Mouse (Mus musculus) kidney, postnatal 0 days (tissue): ENCODE results near the gene Nol8. TPM values are rescaled to one million over a fixed set of nuclear protein-coding genes. Genes with fewer than 3 reads are reported as not detected.

Experiments
- ATAC-seq: fragments of 200-750 bp; cut with Nextera tagmentation; replicated peaks from 2 replicates; pipeline ENCODE4 v1.8.0; 2017; ENCODE audit warnings: low read depth, moderate number of reproducible peaks, moderate TSS enrichment, moderate library complexity; ENCODE audit not compliant: low FRiP score
- DNase-seq: peaks from one replicate; pipeline ENCODE4 v3.0.0-alpha.2; 2016; ENCODE audit warnings: low spot score
- H3K27ac ChIP-seq: fragments of 300-500 bp; sonication (generic); 2 replicates; pipeline ENCODE4 v1.5.1; 2014; ENCODE audit warnings: mild to moderate bottlenecking
- H3K27me3 ChIP-seq: fragments of 300-500 bp; sonication (generic); 2 replicates; pipeline ENCODE4 v1.6.1; 2014; ENCODE audit warnings: low read length, mixed read lengths; ENCODE audit not compliant: insufficient read depth
- H3K36me3 ChIP-seq: fragments of 300-500 bp; sonication (generic); 2 replicates; pipeline ENCODE4 v1.6.1; 2014; ENCODE audit warnings: low read length, mixed read lengths; ENCODE audit not compliant: insufficient read depth
- H3K4me1 ChIP-seq: fragments of 300-500 bp; sonication (generic); replicated peaks from 2 replicates; pipeline ENCODE4 v1.6.1; 2014; ENCODE audit warnings: antibody characterized with exemption, low read length, mixed read lengths; ENCODE audit not compliant: insufficient read depth
- H3K4me2 ChIP-seq: fragments of 300-500 bp; sonication (generic); 2 replicates; pipeline ENCODE4 v1.6.1; 2014; ENCODE audit warnings: mild to moderate bottlenecking, low read length, moderate library complexity, mixed read lengths
- H3K4me3 ChIP-seq: fragments of 300-500 bp; sonication (generic); replicated peaks from 2 replicates; pipeline ENCODE4 v1.5.1; 2014; ENCODE audit warnings: low read depth, low read length
- H3K9ac ChIP-seq: fragments of 300-500 bp; sonication (generic); 2 replicates; pipeline ENCODE4 v1.6.1; 2014; ENCODE audit warnings: low read depth, low read length
- H3K9me3 ChIP-seq: fragments of 300-500 bp; sonication (generic); replicated peaks from 2 replicates; pipeline ENCODE4 v1.6.1; 2016; ENCODE audit warnings: low read length, inconsistent platforms, mixed read lengths
- CTCF ChIP-seq: IDR thresholded peaks from 2 replicates; pipeline ENCODE4 v1.5.1; 2016; ENCODE audit warnings: antibody characterized with exemption, low read depth, mild to moderate bottlenecking, moderate library complexity
- WGBS: fragments of 180-500 bp; shearing (Covaris S2); extraction: QIAGEN DNeasy Blood & Tissue Kit; methylation state at CpG from one replicate; pipeline ENCODE4 v1.1.7; 2014; 5-methylcytosine and 5-hydroxymethylcytosine counted together
- polyA plus RNA-seq: library from polyadenylated mRNA; unstranded; fragments of >200 nt; fragmentation: Nextera tagmentation; extraction: Ambion mirVana; gene quantifications from 2 replicates; pipeline ENCODE4 v1.2.1, GENCODE M21; 2015

Nol8 gene
- polyA plus RNA-seq, 1 experiment from 2014 or later: 19.3 TPM

DNA sequence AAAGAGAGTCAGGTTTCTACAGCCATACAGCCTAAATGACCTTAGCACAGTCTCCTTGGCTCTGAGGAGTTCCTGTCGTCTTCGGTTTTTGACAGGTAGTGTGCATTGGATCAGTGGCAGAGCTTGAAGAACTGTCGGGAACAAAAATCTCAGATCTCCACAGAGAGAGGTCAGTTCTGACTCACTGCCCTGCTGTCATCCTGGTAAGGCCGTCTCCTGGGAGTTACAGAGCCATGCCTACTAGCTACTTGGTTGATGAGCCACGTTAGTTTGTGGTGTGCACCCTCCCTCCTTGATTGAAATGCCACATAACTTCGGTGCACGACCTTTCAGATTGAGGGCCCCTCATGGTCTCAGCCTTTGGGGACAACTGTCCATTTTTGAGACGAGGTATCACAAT, 55.4 kb downstream of the Nol8 start:
- H3K4me1 ChIP-seq: no peaks in the 10 kb centered on the region
- DNase-seq (no peak), ATAC-seq (no peak)
- H3K36me3 ChIP-seq: peaks cover 61% of the 10 kb centered on the region
- WGBS: 86% methylated on average over 8 of the region's 8 CpGs
- no peak overlapping the region for H3K27ac ChIP-seq
- H3K9me3 ChIP-seq: no peaks in the 10 kb centered on the region
- no peak overlapping the region for H3K4me3 ChIP-seq
- no peak overlapping the region for H3K4me2 ChIP-seq
- TF ChIP-seq CTCF: no peak
- no peaks in the 10 kb centered on the region for H3K27me3 ChIP-seq
- H3K9ac ChIP-seq: no peak overlapping the region

- H3K27ac ChIP-seq: no peak overlapping the region
- 87% methylated on average over 12 of the region's 12 CpGs for WGBS
- H3K36me3 ChIP-seq: peaks cover 62% of the 10 kb centered on the region
Observed at GRCm38 (mm10) chr13:49712047-49712721, 59.3 kb downstream of the Nol8 start.

GRCm38 (mm10) chr13:49719310-49719709, 66.4 kb downstream of the Nol8 start:
- ATAC-seq: no peak
- 90% methylated on average over 3 of the region's 3 CpGs for WGBS
- no peak for TF ChIP-seq CTCF
- no peaks in the 10 kb centered on the region for H3K4me1 ChIP-seq
- no peak overlapping the region for H3K27ac ChIP-seq
- H3K9ac ChIP-seq: no peak overlapping the region
- H3K27me3 ChIP-seq: no peaks in the 10 kb centered on the region
- no peak for DNase-seq
- H3K36me3 ChIP-seq: peaks cover 78% of the 10 kb centered on the region
- no peak overlapping the region for H3K4me2 ChIP-seq
- no peaks in the 10 kb centered on the region for H3K9me3 ChIP-seq
- no peak overlapping the region for H3K4me3 ChIP-seq

More at GRCm38 (mm10) chr13:49712047-49712721, 59.3 kb downstream of the Nol8 start:
- H3K9ac ChIP-seq: no peak overlapping the region
- no peaks in the 10 kb centered on the region for H3K4me1 ChIP-seq
- H3K4me3 ChIP-seq: no peak overlapping the region
- H3K9me3 ChIP-seq: no peaks in the 10 kb centered on the region
- no peak for TF ChIP-seq CTCF
- no peaks in the 10 kb centered on the region for H3K27me3 ChIP-seq
- H3K4me2 ChIP-seq: no peak overlapping the region
- DNase-seq: no peak
- ATAC-seq: no peak

Other genes starting within 250 kb of the Nol8 start
- 13.5 and 14.3 TPM in 2 replicates for gene Ippk, start 231.8 kb upstream of the Nol8 start, polyA plus RNA-seq
- 0.54 and 0.66 TPM in 2 replicates for gene Tes3-ps, start 159.8 kb upstream of the Nol8 start, polyA plus RNA-seq
- gene Ecm2, start 148.3 kb upstream of the Nol8 start, polyA plus RNA-seq: 2.5 TPM in 2 replicates
- 24.9 and 30.2 TPM in 2 replicates for gene Aspn, start 108.6 kb upstream of the Nol8 start, polyA plus RNA-seq
- 0.62 and 1.6 TPM in 2 replicates for gene Omd, start 70.6 kb upstream of the Nol8 start, polyA plus RNA-seq
- gene Ogn, start 45.0 kb upstream of the Nol8 start, polyA plus RNA-seq: 43.8 and 54.3 TPM in 2 replicates
- 21.5 and 21.9 TPM in 2 replicates for gene Cenpp, start 293 bp upstream of the Nol8 start, polyA plus RNA-seq
- gene Iars, start 29.0 kb downstream of the Nol8 start, polyA plus RNA-seq: 38.1 and 42.7 TPM in 2 replicates
- gene Gm30302, start 145.9 kb downstream of the Nol8 start, polyA plus RNA-seq: not detected in 2 replicates